Mouse (Mus musculus): ENCODE results near the gene Ank3. TPM values are rescaled to one million over a fixed set of nuclear protein-coding genes. Genes with fewer than 3 reads are reported as not detected.

Gene Ank3
- total and polyA plus RNA-seq, 2 experiments, result 2.9 to 31.0 TPM

DNA sequence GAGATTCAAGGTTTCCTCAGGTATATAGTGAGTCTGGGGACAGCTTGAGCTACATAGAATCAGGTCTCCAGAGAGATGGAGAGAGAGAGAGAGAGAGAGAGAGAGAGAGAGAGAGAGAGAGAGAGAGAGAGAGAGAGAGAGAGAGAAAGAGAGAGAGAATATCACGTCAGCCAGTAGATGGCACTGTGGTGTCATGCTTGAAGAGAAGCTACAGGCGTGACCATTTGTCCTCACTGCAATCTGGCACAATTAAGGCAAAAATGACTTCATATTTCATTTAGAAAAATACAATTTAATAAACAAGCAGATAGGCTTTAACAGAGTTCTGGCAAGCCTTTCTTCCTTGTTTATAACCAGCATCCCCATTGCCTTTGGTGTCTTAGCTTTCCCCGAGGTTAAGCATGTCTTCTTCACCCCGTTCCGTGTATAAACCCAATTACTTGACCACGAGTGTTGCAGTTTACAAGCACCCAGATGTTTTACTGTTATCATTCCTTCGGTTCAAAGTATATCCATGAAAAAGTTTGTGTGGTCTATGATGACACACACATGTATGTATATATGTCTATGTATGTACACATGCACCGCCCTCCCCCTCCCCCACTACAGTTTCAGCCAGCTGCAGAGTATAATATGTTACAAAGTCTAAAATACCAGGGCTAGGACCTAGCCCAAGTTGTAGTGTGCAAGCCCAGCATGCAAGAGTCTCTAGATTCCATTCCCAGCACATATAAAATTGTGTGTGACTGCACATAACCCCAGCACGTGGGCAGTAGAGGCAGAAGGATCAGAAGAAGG lies 53.8 kb downstream of the Ank3 start:
- peak; percentile 58 for DNase-seq (ENCODE audit: extremely low read depth, low read depth, low spot score)

GRCm38 (mm10) chr10:69453531-69453930 lies 55.0 kb downstream of the Ank3 start:
- Histone ChIP-seq H3K4me1 (ENCODE audit: control insufficient read depth, insufficient read depth, low read length) (no peaks in the 10 kb centered on the region), H3K4me3 (ENCODE audit: insufficient read depth, low read depth, low read length) (no peak overlapping the region), H3K79me2 (ENCODE audit: control insufficient read depth, insufficient read depth, low read length) (no peaks in the 10 kb centered on the region), H3K27ac (replicated peaks; ENCODE audit: insufficient read depth, low read depth, low read length) (no peak overlapping the region), H3K27me3 (ENCODE audit: control insufficient read depth, insufficient read depth, low read length) (no peaks in the 10 kb centered on the region), H3K36me3 (ENCODE audit: control insufficient read depth, insufficient read depth, low read length) (no peaks in the 10 kb centered on the region), H3K9ac (ENCODE audit: low read depth, low read length) (no peak overlapping the region)
- TF ChIP-seq CTCF (IDR thresholded peaks at IDR 0.05; ENCODE audit: low read depth, low read length) (no peak), POLR2A (IDR thresholded peaks at IDR 0.05; ENCODE audit: extremely low read depth, insufficient read depth, low read length) (no peak)
- no peak for DNase-seq (ENCODE audit: extremely low read depth, low read depth, low spot score)
- WGBS, result 85% methylated on average over 6 of the region's 6 CpGs

More for the DNA sequence above, 53.8 kb downstream of the Ank3 start:
- Histone ChIP-seq H3K4me3 (ENCODE audit: insufficient read depth, low read depth, low read length) (no peak overlapping the region), H3K27ac (replicated peaks; ENCODE audit: insufficient read depth, low read depth, low read length) (no peak overlapping the region; the same call in 1 of the 2 replicates), H3K4me1 (ENCODE audit: control insufficient read depth, insufficient read depth, low read length) (no peaks in the 10 kb centered on the region), H3K27me3 (ENCODE audit: control insufficient read depth, insufficient read depth, low read length) (no peaks in the 10 kb centered on the region), H3K9ac (ENCODE audit: low read depth, low read length) (no peak overlapping the region), H3K36me3 (ENCODE audit: control insufficient read depth, insufficient read depth, low read length) (no peaks in the 10 kb centered on the region), H3K79me2 (ENCODE audit: control insufficient read depth, insufficient read depth, low read length) (no peaks in the 10 kb centered on the region)
- TF ChIP-seq CTCF (IDR thresholded peaks at IDR 0.05; ENCODE audit: low read depth, low read length) (peak; percentile 56), POLR2A (IDR thresholded peaks at IDR 0.05; ENCODE audit: extremely low read depth, insufficient read depth, low read length) (no peak)
- 54% methylated on average over 9 of the region's 9 CpGs for WGBS

GRCm38 (mm10) chr10:69454480-69454879 lies 55.9 kb downstream of the Ank3 start:
- TF ChIP-seq CTCF (IDR thresholded peaks at IDR 0.05; ENCODE audit: low read depth, low read length), result no peak
- no peak for TF ChIP-seq POLR2A (IDR thresholded peaks at IDR 0.05; ENCODE audit: extremely low read depth, insufficient read depth, low read length)
- no peak for DNase-seq (ENCODE audit: extremely low read depth, low read depth, low spot score)
- no peaks in the 10 kb centered on the region for H3K27me3 ChIP-seq (ENCODE audit: control insufficient read depth, insufficient read depth, low read length)
- no peaks in the 10 kb centered on the region for H3K36me3 ChIP-seq (ENCODE audit: control insufficient read depth, insufficient read depth, low read length)
- no peak overlapping the region for H3K27ac ChIP-seq (replicated peaks; ENCODE audit: insufficient read depth, low read depth, low read length)
- no peak overlapping the region for H3K9ac ChIP-seq (ENCODE audit: low read depth, low read length)
- H3K4me1 ChIP-seq (ENCODE audit: control insufficient read depth, insufficient read depth, low read length), result no peaks in the 10 kb centered on the region
- H3K79me2 ChIP-seq (ENCODE audit: control insufficient read depth, insufficient read depth, low read length), result no peaks in the 10 kb centered on the region
- no peak overlapping the region for H3K4me3 ChIP-seq (ENCODE audit: insufficient read depth, low read depth, low read length)
- 72% methylated on average over 7 of the region's 7 CpGs for WGBS

DNA sequence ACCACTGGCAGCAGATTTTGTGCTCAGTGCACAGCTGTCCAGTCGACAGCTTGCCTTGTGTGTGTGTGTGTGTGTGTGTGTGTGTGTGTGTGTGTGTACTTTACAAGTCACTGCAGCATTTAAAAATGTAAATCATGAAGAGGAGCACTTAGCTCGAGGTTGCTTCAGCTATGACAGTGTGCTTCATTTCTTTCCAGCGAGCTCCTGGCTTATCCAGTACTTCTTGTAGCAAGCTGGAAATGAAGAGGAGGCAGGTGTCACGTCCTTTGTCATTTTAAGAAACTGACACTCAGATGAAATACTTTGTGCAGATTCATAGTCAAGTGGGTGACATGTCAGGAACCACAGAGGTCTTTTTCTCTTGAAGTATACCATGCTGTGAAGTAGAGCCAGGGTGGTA lies 66.3 kb downstream of the Ank3 start:
- Histone ChIP-seq H3K9ac (ENCODE audit: low read depth, low read length) (no peak overlapping the region), H3K27me3 (ENCODE audit: control insufficient read depth, insufficient read depth, low read length) (no peaks in the 10 kb centered on the region), H3K4me1 (ENCODE audit: control insufficient read depth, insufficient read depth, low read length) (no peaks in the 10 kb centered on the region), H3K36me3 (ENCODE audit: control insufficient read depth, insufficient read depth, low read length) (no peaks in the 10 kb centered on the region), H3K27ac (replicated peaks; ENCODE audit: insufficient read depth, low read depth, low read length) (no peak overlapping the region), H3K79me2 (ENCODE audit: control insufficient read depth, insufficient read depth, low read length) (no peaks in the 10 kb centered on the region), H3K4me3 (ENCODE audit: insufficient read depth, low read depth, low read length) (no peak overlapping the region)
- DNase-seq (ENCODE audit: extremely low read depth, low read depth, low spot score), result no peak
- TF ChIP-seq POLR2A (IDR thresholded peaks at IDR 0.05; ENCODE audit: extremely low read depth, insufficient read depth, low read length) (no peak), CTCF (IDR thresholded peaks at IDR 0.05; ENCODE audit: low read depth, low read length) (no peak)
- WGBS, result 57% methylated on average over 4 of the region's 4 CpGs

DNA sequence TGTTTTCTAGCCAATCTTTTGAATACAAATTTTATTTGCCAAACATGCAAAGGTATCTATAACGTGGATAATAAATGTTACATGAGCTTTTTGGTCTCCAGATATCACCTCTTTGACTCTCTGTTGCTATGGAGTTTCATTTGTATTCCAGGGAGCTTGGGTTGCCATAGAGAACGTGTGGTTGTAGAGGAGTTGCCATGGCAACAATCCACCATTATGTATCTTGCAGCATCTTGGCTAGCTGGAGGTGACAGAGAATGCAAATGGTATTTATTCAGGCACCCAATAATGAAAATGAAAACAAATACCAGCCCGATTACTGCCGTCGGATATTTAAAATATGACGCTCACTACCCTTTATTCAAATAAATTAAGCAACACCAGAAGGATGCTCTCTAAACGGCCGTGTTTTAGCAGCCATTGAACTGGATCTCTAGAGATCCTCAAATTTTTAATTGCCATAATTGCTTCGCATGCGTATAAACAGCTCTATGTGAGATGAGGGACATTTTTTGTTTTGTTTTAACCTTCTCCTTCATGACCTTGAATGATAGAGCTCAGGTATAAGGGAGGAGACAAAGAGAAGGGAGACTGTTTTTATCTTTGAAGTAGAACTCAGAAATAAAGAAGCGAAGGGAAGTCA lies 67.1 kb downstream of the Ank3 start:
- no peak overlapping the region for H3K4me3 ChIP-seq (ENCODE audit: insufficient read depth, low read depth, low read length)
- H3K9ac ChIP-seq (ENCODE audit: low read depth, low read length), result no peak overlapping the region
- 73% methylated on average over 11 of the region's 11 CpGs for WGBS
- TF ChIP-seq CTCF (IDR thresholded peaks at IDR 0.05; ENCODE audit: low read depth, low read length) (no peak), POLR2A (IDR thresholded peaks at IDR 0.05; ENCODE audit: extremely low read depth, insufficient read depth, low read length) (no peak)
- no peak overlapping the region for H3K27ac ChIP-seq (replicated peaks; ENCODE audit: insufficient read depth, low read depth, low read length)
- no peaks in the 10 kb centered on the region for H3K27me3 ChIP-seq (ENCODE audit: control insufficient read depth, insufficient read depth, low read length)
- H3K4me1 ChIP-seq (ENCODE audit: control insufficient read depth, insufficient read depth, low read length), result no peaks in the 10 kb centered on the region
- DNase-seq (ENCODE audit: extremely low read depth, low read depth, low spot score), result no peak
- no peaks in the 10 kb centered on the region for H3K79me2 ChIP-seq (ENCODE audit: control insufficient read depth, insufficient read depth, low read length)
- H3K36me3 ChIP-seq (ENCODE audit: control insufficient read depth, insufficient read depth, low read length), result no peaks in the 10 kb centered on the region

- no peak overlapping the region for H3K27ac ChIP-seq (replicated peaks; ENCODE audit: insufficient read depth, low read depth, low read length)
- TF ChIP-seq CTCF (IDR thresholded peaks at IDR 0.05; ENCODE audit: low read depth, low read length) (no peak), POLR2A (IDR thresholded peaks at IDR 0.05; ENCODE audit: extremely low read depth, insufficient read depth, low read length) (no peak)
- no peak overlapping the region for H3K4me3 ChIP-seq (ENCODE audit: insufficient read depth, low read depth, low read length)
- no peaks in the 10 kb centered on the region for H3K79me2 ChIP-seq (ENCODE audit: control insufficient read depth, insufficient read depth, low read length)
- 70% methylated on average over 2 of the region's 2 CpGs for WGBS
- no peaks in the 10 kb centered on the region for H3K36me3 ChIP-seq (ENCODE audit: control insufficient read depth, insufficient read depth, low read length)
- no peak overlapping the region for H3K9ac ChIP-seq (ENCODE audit: low read depth, low read length)
- DNase-seq (ENCODE audit: extremely low read depth, low read depth, low spot score), result no peak
- H3K4me1 ChIP-seq (ENCODE audit: control insufficient read depth, insufficient read depth, low read length), result no peaks in the 10 kb centered on the region
- no peaks in the 10 kb centered on the region for H3K27me3 ChIP-seq (ENCODE audit: control insufficient read depth, insufficient read depth, low read length)
Measured at GRCm38 (mm10) chr10:69466201-69466585, 67.6 kb downstream of the Ank3 start.

Measured in liver, adult 2 months (tissue).